Mouse (Mus musculus): ENCODE measurements around the gene Kcnq1.

The Kcnq1 gene

GRCm38 (mm10) chr7:143310847-143311246, 204.7 kb downstream of the Kcnq1 start:
- intact Hi-C loops (cut with DNase I) = loop anchor here (10.0 kb wide), 1 partner anchor 154 kb away; the partner anchor contains the start of gene Cdkn1c

GRCm38 (mm10) chr7:143311471-143311870, 205.3 kb downstream of the Kcnq1 start:
- intact Hi-C loops (cut with DNase I) = loop anchor here (10.0 kb wide), 1 partner anchor 153 kb away; the partner anchor contains the start of gene Cdkn1c

- intact Hi-C loops (cut with DNase I) = loop anchor here (10.0 kb wide), 1 partner anchor 151 kb away; the partner anchor contains the start of gene Cdkn1c
Observed at GRCm38 (mm10) chr7:143313572-143314319, 207.6 kb downstream of the Kcnq1 start.

GRCm38 (mm10) chr7:143318512-143318911, 212.3 kb downstream of the Kcnq1 start:
- intact Hi-C loops (cut with DNase I) = loop anchor here (10.0 kb wide), 1 partner anchor 146 kb away; the partner anchor contains the start of gene Cdkn1c

GRCm38 (mm10) chr7:143320367-143320766, 214.2 kb downstream of the Kcnq1 start:
- intact Hi-C loops (cut with DNase I) = no loop called here

- intact Hi-C loops (cut with DNase I) = no loop called here
Observed at GRCm38 (mm10) chr7:143325051-143325450, 218.9 kb downstream of the Kcnq1 start.

GRCm38 (mm10) chr7:143328185-143328915, 222.2 kb downstream of the Kcnq1 start:
- intact Hi-C loops (cut with DNase I) = no loop called here

GRCm38 (mm10) chr7:143329110-143329810, 223.1 kb downstream of the Kcnq1 start:
- intact Hi-C loops (cut with DNase I) = no loop called here

GRCm38 (mm10) chr7:143333040-143333439, 226.9 kb downstream of the Kcnq1 start:
- intact Hi-C loops (cut with DNase I) = no loop called here

GRCm38 (mm10) chr7:143333604-143334003, 227.4 kb downstream of the Kcnq1 start:
- intact Hi-C loops (cut with DNase I) = no loop called here

GRCm38 (mm10) chr7:143338690-143339089, 232.5 kb downstream of the Kcnq1 start:
- intact Hi-C loops (cut with DNase I) = no loop called here

GRCm38 (mm10) chr7:143340601-143341281, 234.6 kb downstream of the Kcnq1 start:
- intact Hi-C loops (cut with DNase I) = no loop called here

- intact Hi-C loops (cut with DNase I) = no loop called here
Observed at GRCm38 (mm10) chr7:143341301-143341980, 235.3 kb downstream of the Kcnq1 start.

- intact Hi-C loops (cut with DNase I) = no loop called here
Observed at GRCm38 (mm10) chr7:143343781-143344306, 237.7 kb downstream of the Kcnq1 start.

- intact Hi-C loops (cut with DNase I) = no loop called here
Observed at GRCm38 (mm10) chr7:143349287-143349686, 243.1 kb downstream of the Kcnq1 start.

GRCm38 (mm10) chr7:143349848-143350247, 243.7 kb downstream of the Kcnq1 start:
- intact Hi-C loops (cut with DNase I) = no loop called here

- intact Hi-C loops (cut with DNase I) = no loop called here
Observed at GRCm38 (mm10) chr7:143355831-143356230, 249.7 kb downstream of the Kcnq1 start.

- intact Hi-C loops (cut with DNase I) = no loop called here
Observed at GRCm38 (mm10) chr7:143357109-143357508, 250.9 kb downstream of the Kcnq1 start.

GRCm38 (mm10) chr7:143357831-143358230, 251.7 kb downstream of the Kcnq1 start:
- intact Hi-C loops (cut with DNase I) = no loop called here

GRCm38 (mm10) chr7:143359762-143360161, 253.6 kb downstream of the Kcnq1 start:
- intact Hi-C loops (cut with DNase I) = no loop called here

All from adrenal gland (tissue).